Mouse (Mus musculus) intestine, embryonic 16.5 days (tissue): ENCODE results near the gene Gabarapl2. TPM values are rescaled to one million over a fixed set of nuclear protein-coding genes. Genes with fewer than 3 reads are reported as not detected.
A peak's percentile ranks its signal among the peaks of the same experiment; 100 is the strongest.

Source experiments
- ATAC-seq: fragments of 200-750 bp; cut with Nextera tagmentation; 2 replicates; pipeline ENCODE4 v1.8.0; 2017; ENCODE audit warnings: moderate TSS enrichment, moderate library complexity
- H3K27ac ChIP-seq: fragments of 300-500 bp; sonication (generic); 2 replicates; pipeline ENCODE4 v1.5.1; 2014; ENCODE audit warnings: mild to moderate bottlenecking, low read length
- H3K27me3 ChIP-seq: fragments of 300-500 bp; sonication (generic); replicated peaks from 2 replicates; pipeline ENCODE4 v1.6.1; 2014; ENCODE audit warnings: low read length, control low read depth, mixed read lengths; ENCODE audit not compliant: control insufficient read depth, insufficient read depth
- H3K36me3 ChIP-seq: fragments of 300-500 bp; sonication (generic); 2 replicates; pipeline ENCODE4 v1.6.1; 2014; ENCODE audit warnings: low read length, control low read depth; ENCODE audit not compliant: control insufficient read depth, insufficient read depth
- H3K4me1 ChIP-seq: fragments of 300-500 bp; sonication (generic); 2 replicates; pipeline ENCODE4 v1.6.1; 2014; ENCODE audit warnings: low read length, control low read depth, mixed read lengths; ENCODE audit not compliant: control insufficient read depth, insufficient read depth
- H3K4me2 ChIP-seq: fragments of 300-500 bp; sonication (generic); 2 replicates; pipeline ENCODE4 v1.6.1; 2014; ENCODE audit warnings: low read depth, low read length, control low read depth
- H3K4me3 ChIP-seq: fragments of 300-500 bp; sonication (generic); 2 replicates; pipeline ENCODE4 v1.5.1; 2014; ENCODE audit warnings: mild to moderate bottlenecking, low read length
- H3K9ac ChIP-seq: fragments of 300-500 bp; sonication (generic); 2 replicates; pipeline ENCODE4 v1.6.1; 2014; ENCODE audit warnings: low read depth, low read length
- H3K9me3 ChIP-seq: fragments of 300-500 bp; sonication (generic); 2 replicates; pipeline ENCODE4 v1.6.1; 2016; ENCODE audit warnings: low read length, control low read depth; ENCODE audit not compliant: control insufficient read depth
- WGBS: fragments of 180-500 bp; shearing (Covaris S2); extraction: QIAGEN DNeasy Blood & Tissue Kit; methylation state at CpG from one replicate; pipeline ENCODE4 v1.1.7; 2014; 5-methylcytosine and 5-hydroxymethylcytosine counted together
- polyA plus RNA-seq: library from polyadenylated mRNA; unstranded; fragments of >200 nt; fragmentation: Nextera tagmentation; extraction: Ambion mirVana; gene quantifications from 2 replicates; pipeline ENCODE4 v1.2.1, GENCODE M21; 2015

Gene Gabarapl2
- polyA plus RNA-seq, 1 experiment from 2014 or later, result 212 TPM

DNA sequence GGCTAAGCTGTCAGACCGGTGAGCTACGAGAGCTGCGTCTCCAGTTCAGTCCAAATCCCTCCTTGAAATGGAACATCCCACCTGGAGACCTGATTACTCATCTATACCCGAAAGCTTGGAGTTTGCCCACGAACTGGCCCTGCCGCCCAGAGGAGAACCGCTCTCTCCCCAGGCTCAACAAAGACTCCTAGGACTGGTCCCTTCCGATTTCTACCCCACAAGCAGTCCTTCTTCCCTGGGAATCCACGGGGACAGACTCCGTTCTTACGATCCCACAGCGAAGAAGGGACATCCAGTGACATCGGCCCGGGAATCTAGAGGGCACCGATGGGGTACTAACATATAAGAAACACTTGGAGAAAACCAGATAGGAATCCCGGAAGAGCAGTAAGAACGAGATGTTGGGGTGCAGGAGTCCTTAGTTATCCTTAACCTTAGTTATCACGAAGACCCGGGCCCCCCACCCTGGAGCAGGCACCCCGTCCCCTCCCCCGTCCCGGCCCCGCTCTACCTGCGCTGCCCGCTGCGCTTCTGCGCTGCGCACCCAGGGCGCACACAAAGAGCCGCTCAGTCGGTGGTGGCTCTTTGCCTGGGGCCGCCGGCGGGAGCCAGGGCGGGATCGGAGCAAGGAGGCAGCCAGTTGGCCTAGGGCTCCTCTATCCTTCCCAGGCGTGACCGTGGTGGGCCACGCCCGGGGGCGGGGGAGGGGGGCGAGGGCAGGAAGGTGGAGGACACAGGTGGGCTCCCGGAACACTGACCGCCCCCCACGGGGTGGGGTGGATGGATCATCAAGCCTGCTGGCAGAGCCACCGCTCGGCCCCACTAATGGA lies 30.7 kb upstream of the Gabarapl2 start, which contains the start of gene Chst5:
TSS of gene Chst5 (minus strand) at position 827 of the 830 bp plus-strand sequence.
- Histone ChIP-seq H3K9ac (peak within 1 kb of the TSS; percentile 46), H3K9me3 (no peaks in the 10 kb centered on the region), H3K27ac (no peak within 1 kb of the TSS), H3K4me3 (peak within 1 kb of the TSS; percentile 39), H3K4me1 (peaks cover 6% of the 10 kb centered on the region), H3K36me3 (no peaks in the 10 kb centered on the region), H3K27me3 (peaks cover 14% of the 10 kb centered on the region), H3K4me2 (peak within 1 kb of the TSS; percentile 69)
- ATAC-seq, result 0 out of 2 replicates have a peak, but pooled peaks have one; percentile 27
- WGBS, result 5% methylated on average over 46 of the region's 47 CpGs

DNA sequence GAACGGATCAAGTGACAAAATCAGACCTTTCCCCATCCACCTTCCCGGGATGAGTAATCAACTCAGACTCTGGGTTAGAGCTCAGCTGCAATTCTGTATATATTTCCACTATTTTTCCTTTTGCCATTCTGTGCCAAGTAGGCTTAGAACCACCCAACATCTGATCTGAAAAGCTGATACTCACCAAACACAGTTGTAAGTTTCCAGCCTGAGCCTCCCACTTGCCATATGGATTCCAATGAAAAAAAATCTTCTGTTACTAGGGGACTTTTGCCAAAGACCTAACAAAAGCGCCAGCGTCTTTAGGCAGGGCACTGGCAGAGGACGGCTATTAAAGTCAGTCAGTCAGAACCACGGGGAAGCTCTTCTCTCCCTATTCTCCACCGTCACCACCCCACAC lies 28.9 kb upstream of the Gabarapl2 start:
- H3K9ac ChIP-seq, result no peak overlapping the region
- peaks cover 6% of the 10 kb centered on the region for H3K4me1 ChIP-seq
- no peaks in the 10 kb centered on the region for H3K9me3 ChIP-seq
- no peak overlapping the region for H3K27ac ChIP-seq
- peaks cover 14% of the 10 kb centered on the region for H3K27me3 ChIP-seq
- H3K4me3 ChIP-seq, result no peak overlapping the region
- no peaks in the 10 kb centered on the region for H3K36me3 ChIP-seq
- 60% methylated on average over 7 of the region's 7 CpGs for WGBS
- no peak for ATAC-seq
- H3K4me2 ChIP-seq, result no peak overlapping the region

DNA sequence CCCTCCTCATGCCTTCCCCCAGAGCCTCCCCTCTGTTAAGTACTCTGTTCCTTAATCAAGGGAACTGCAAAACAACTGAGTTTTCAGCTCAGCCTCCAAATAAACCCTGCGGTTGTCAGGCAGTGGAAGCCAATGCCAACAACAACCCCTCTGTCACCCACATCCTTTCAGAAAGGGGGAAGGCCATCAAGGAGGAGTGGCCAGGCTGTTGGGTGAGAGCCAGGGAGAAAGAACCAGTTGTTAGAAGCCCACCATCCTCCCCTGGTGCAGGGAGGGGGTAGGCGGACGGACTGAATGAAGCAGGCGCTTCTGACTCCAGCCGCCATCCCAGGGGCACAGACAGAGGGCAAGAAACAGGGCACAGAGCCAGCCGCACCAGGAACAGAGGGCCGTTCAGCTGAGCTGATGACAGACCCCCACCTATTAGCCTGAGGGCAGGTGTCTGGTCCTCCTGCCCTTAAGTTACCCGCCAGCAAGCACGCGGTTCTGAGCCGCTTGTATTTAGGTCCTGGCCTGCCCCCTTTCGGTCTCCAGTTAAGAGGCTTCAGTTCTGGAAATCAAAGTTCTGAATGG lies 27.6 kb upstream of the Gabarapl2 start:
- 57% methylated on average over 12 of the region's 12 CpGs for WGBS
- no peaks in the 10 kb centered on the region for H3K9me3 ChIP-seq
- no peaks in the 10 kb centered on the region for H3K36me3 ChIP-seq
- H3K27ac ChIP-seq, result no peak overlapping the region
- peaks cover 6% of the 10 kb centered on the region for H3K4me1 ChIP-seq
- H3K27me3 ChIP-seq, result peaks cover 14% of the 10 kb centered on the region
- no peak overlapping the region for H3K4me2 ChIP-seq
- no peak overlapping the region for H3K9ac ChIP-seq
- H3K4me3 ChIP-seq, result no peak overlapping the region
- peak; percentile 57 for ATAC-seq

DNA sequence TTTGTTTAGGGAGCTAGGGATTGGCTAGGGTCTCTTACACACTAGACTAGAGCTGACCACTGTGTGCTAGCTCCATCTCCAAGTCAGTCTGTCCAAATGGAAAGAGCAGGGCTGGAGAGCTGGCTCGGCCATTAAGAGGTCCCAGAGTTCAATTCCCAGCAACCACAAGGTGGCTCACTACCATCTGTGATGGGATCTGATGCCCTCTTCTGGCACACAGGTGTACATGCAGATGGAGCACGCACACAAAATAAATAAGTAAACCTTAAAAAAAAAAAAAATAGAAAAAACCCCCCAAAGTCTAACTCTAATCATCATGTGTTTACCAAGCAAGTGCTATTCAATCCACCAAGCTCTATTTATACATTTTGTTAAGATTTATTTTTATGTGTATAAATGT lies 20.8 kb upstream of the Gabarapl2 start:
- H3K4me1 ChIP-seq, result no peaks in the 10 kb centered on the region; the same call in 1 of the 2 replicates
- 85% methylated on average over 2 of the region's 2 CpGs for WGBS
- H3K4me3 ChIP-seq, result no peak overlapping the region

DNA sequence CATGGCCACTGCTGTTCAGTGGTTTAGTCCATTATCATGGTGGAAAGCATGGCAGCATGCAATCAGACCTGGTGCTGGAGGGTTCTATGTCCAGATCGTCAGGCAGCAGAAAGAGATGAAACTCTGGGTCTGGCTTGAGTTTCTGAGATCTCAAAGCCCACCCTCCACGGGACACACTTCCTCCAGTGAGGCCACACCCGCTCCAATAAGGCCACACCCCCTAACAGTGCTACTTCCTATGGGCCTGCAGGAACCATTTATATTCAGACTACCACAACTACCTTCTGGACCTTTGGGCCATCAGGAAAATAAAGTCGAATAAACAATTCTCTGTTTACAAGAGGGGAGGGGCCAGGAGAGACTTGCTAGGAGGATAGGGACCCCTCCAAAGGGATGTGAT lies 19.5 kb upstream of the Gabarapl2 start:
- Histone ChIP-seq H3K4me1 (no peaks in the 10 kb centered on the region; the same call in 1 of the 2 replicates), H3K27ac (no peak overlapping the region), H3K27me3 (no peaks in the 10 kb centered on the region), H3K4me3 (no peak overlapping the region), H3K36me3 (peaks cover 3% of the 10 kb centered on the region; the same call in 1 of the 2 replicates), H3K9ac (no peak overlapping the region), H3K9me3 (no peaks in the 10 kb centered on the region), H3K4me2 (no peak overlapping the region)
- ATAC-seq, result no peak
- WGBS, result 76% methylated on average over 4 of the region's 4 CpGs

More for the DNA sequence above, 20.8 kb upstream of the Gabarapl2 start:
- ATAC-seq, result no peak
- Histone ChIP-seq H3K4me2 (no peak overlapping the region), H3K36me3 (peaks cover 3% of the 10 kb centered on the region; the same call in 1 of the 2 replicates), H3K9me3 (no peaks in the 10 kb centered on the region), H3K27me3 (no peaks in the 10 kb centered on the region), H3K27ac (no peak overlapping the region), H3K9ac (no peak overlapping the region)

DNA sequence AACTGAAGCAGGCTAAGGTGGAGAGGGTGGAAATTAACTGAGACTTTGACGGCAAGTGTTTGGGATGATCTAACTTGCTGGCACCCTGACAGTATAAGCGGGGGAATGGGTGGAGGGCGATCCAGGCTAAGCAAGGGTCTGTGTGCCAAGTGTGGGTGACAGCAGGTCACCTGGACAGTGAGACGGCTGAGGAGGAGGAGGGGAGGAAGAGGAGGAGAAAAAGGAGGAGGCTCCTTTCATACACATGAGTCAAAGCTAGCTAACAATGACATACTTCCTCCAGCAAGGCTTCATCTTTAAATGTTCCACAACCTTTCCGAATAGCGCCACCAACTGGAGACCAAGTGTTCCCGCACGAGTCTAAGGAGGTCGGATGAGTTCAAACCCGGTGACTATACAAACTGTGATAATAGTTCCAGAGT lies 17.1 kb upstream of the Gabarapl2 start:
- no peaks in the 10 kb centered on the region for H3K27me3 ChIP-seq
- WGBS, result 29% methylated on average over 10 of the region's 10 CpGs

DNA sequence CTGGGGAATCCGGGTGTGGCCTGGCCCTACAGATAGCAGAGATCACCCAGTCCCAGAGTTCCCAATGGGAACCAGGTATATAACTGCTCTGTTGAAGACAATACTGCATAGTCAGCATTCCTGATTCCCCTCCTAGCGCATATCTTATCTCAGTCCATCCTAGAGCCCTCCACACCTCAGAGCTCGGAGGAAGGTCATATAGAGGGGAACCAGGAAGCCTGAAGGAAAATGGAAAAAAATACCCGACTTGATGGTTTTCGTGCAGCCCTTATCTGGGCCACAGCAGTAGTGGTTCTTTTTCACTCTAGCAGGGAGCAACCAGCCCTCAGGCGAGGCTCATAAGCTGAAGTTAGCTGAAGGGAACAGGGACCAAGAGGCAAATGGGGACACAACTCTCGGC lies 15.5 kb upstream of the Gabarapl2 start:
- H3K9me3 ChIP-seq, result no peaks in the 10 kb centered on the region
- H3K4me2 ChIP-seq, result no peak overlapping the region
- H3K9ac ChIP-seq, result no peak overlapping the region
- WGBS, result 59% methylated on average over 7 of the region's 7 CpGs
- peak overlapping the region; percentile 44; the same call in 1 of the 2 replicates for H3K27ac ChIP-seq
- no peaks in the 10 kb centered on the region for H3K36me3 ChIP-seq
- peak; percentile 91 for ATAC-seq
- H3K27me3 ChIP-seq, result no peaks in the 10 kb centered on the region
- H3K4me1 ChIP-seq, result no peaks in the 10 kb centered on the region
- H3K4me3 ChIP-seq, result no peak overlapping the region

More for the DNA sequence above, 17.1 kb upstream of the Gabarapl2 start:
- Histone ChIP-seq H3K4me1 (no peaks in the 10 kb centered on the region), H3K9me3 (no peaks in the 10 kb centered on the region), H3K4me2 (no peak overlapping the region), H3K27ac (no peak overlapping the region), H3K9ac (no peak overlapping the region), H3K36me3 (peaks cover 3% of the 10 kb centered on the region; the same call in 1 of the 2 replicates), H3K4me3 (no peak overlapping the region)
- ATAC-seq, result peak; percentile 36; the same call in 1 of the 2 replicates

DNA sequence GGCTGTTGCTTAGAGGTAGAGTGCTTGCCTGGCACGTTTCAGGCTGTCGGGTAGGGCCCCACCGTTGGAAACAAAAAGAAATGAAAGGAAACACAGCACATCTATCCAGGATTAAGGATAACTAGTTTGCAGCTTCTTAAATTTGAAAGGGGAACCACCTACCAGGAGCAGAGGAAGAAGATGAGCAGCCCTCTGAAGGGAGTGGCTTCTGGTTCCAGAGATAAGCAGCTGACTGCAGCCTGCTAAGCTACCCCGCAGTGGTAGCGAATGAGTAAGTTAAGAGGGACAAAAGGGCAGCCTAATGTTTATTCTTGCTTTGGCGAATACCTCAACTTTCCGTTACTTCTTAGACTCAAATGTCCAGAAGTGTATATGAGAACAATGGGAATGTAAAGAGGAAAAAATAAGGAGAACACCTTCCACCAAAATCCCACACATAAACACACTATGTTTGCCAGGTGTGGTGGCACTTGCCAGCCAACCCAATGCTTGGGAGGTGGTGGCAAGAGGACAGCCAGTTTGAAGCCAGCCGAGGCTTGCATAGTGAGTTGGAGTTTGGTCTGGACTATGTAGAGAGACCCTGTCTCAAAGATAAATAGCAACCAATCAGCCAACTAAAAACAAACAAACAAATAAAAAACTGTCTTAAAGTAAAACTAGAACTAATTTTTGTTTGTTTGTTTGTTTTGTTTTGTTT lies 10.7 kb upstream of the Gabarapl2 start:
- H3K4me1 ChIP-seq, result peaks cover 9% of the 10 kb centered on the region
- H3K27ac ChIP-seq, result no peak overlapping the region
- no peak overlapping the region for H3K9ac ChIP-seq
- H3K36me3 ChIP-seq, result no peaks in the 10 kb centered on the region
- no peak for ATAC-seq
- no peak overlapping the region for H3K4me2 ChIP-seq
- H3K27me3 ChIP-seq, result no peaks in the 10 kb centered on the region
- WGBS, result 56% methylated on average over 8 of the region's 8 CpGs
- H3K9me3 ChIP-seq, result no peaks in the 10 kb centered on the region
- H3K4me3 ChIP-seq, result no peak overlapping the region

DNA sequence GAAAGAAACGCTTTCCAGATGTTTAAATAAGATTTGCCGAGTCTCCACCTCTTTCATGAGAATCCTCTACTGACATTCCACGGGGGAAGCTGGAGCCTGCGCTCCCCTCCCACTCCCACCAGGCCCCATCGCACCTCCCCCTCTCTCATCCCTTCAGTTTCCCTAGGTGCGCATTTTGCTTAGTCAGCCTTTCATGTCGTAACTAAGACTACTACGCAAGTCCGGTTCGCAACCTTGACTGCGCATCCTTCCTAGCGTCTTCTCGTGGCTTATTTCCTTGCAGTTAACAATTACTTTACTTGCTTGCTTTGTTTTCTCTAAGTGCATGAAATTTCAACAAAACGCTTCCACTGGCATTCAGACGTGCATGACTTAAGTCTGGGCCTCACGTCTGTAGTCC lies 8.8 kb upstream of the Gabarapl2 start:
- Histone ChIP-seq H3K36me3 (no peaks in the 10 kb centered on the region), H3K9ac (no peak overlapping the region), H3K9me3 (no peaks in the 10 kb centered on the region), H3K27ac (no peak overlapping the region), H3K4me2 (no peak overlapping the region), H3K4me1 (peaks cover 9% of the 10 kb centered on the region), H3K27me3 (no peaks in the 10 kb centered on the region), H3K4me3 (no peak overlapping the region)
- ATAC-seq, result no peak
- WGBS, result 72% methylated on average over 16 of the region's 16 CpGs
